16 mouse cellular contexts compared by ENCODE assay signal in the genomic region with DNA sequence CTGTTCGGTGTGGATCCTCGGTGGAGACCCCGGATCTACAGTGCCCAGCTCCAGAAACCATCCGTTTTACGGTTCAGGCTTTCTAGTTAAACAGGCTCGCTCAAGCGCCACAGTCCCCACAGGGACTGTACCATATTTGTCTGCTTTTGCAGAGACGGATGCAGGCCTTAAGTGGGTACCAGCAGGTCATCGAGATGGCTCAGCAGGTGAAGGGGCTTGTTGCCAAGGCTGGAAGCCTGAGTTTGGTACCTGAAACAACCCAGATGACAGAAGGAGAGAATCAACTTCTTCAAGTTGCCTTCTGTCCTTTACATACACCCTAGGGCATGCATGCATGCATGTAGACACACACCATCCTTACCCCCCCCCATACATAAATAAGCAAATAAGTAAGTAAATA. TPM values are rescaled to one million over a fixed set of nuclear protein-coding genes. Genes with fewer than 3 reads are reported as not detected.
"Had no signal": no experiment of that assay in that cellular context is flagged by ENCODE, and none has a peak within 500 bp of the region (broad histone marks: within the 10 kb centered on the region; RNA-seq: fewer than 3 reads in every experiment).

No protein-coding gene starts in this region.

- H3K4me2 ChIP-seq: liver, embryonic 11.5 days; liver, embryonic 15.5 days; neural tube, embryonic 13.5 days; stomach, embryonic 15.5 days had no signal

- DNase-seq: kidney, postnatal 36 days; layer of hippocampus, adult 9-11 months; layer of hippocampus, postnatal 36 days; lung, adult 2 months; lung, postnatal 36 days; midbrain, embryonic 14.5 days; retina, postnatal 1 day; thymus, adult 2 months; thymus, postnatal 4 days had no signal

- ATAC-seq: lung, postnatal 0 days had no signal

- H3K9me3 ChIP-seq: liver, embryonic 15.5 days; neural tube, embryonic 13.5 days; stomach, embryonic 15.5 days had no signal

- H3K4me1 ChIP-seq: neural tube, embryonic 13.5 days had no signal

- H3K4me3 ChIP-seq: liver, embryonic 15.5 days; myocyte; neural tube, embryonic 13.5 days; stomach, embryonic 15.5 days had no signal

- H3K9ac ChIP-seq: liver, embryonic 15.5 days; neural tube, embryonic 13.5 days; stomach, embryonic 15.5 days had no signal

- H3K36me3 ChIP-seq: liver, embryonic 15.5 days; neural tube, embryonic 13.5 days; stomach, embryonic 15.5 days had no signal

- H3K27ac ChIP-seq: kidney, postnatal 0 days; liver, embryonic 15.5 days; neural tube, embryonic 13.5 days; stomach, embryonic 15.5 days had no signal

- H3K27me3 ChIP-seq: liver, embryonic 15.5 days; neural tube, embryonic 13.5 days; stomach, embryonic 15.5 days had no signal

RNA-seq across cellular contexts. Expression of a gene that starts 40.8 kb away (rescaled TPM):
- polyA plus RNA-seq: myocyte had no signal
